Mouse (Mus musculus) lung, embryonic 14.5 days (tissue): ENCODE results near the gene Taar7d. TPM values are rescaled to one million over a fixed set of nuclear protein-coding genes. Genes with fewer than 3 reads are reported as not detected.

Experiments
- ATAC-seq: fragments of 200-750 bp; cut with Nextera tagmentation; 2 replicates; pipeline ENCODE4 v1.8.0; 2017; ENCODE audit warnings: mild to moderate bottlenecking, moderate TSS enrichment, moderate library complexity; ENCODE audit not compliant: insufficient read depth
- DNase-seq: peaks from one replicate; pipeline ENCODE4 v3.0.0-alpha.2; 2015
- H3K27ac ChIP-seq: fragments of 300-500 bp; sonication (generic); 2 replicates; pipeline ENCODE4 v1.5.1; 2014; ENCODE audit warnings: low read depth, mild to moderate bottlenecking, moderate library complexity
- H3K27me3 ChIP-seq: fragments of 300-500 bp; sonication (generic); 2 replicates; pipeline ENCODE4 v1.6.1; 2014; ENCODE audit warnings: low read length, control low read depth; ENCODE audit not compliant: insufficient read depth
- H3K36me3 ChIP-seq: fragments of 300-500 bp; sonication (generic); 2 replicates; pipeline ENCODE4 v1.6.1; 2014; ENCODE audit warnings: control low read depth; ENCODE audit not compliant: insufficient read depth
- H3K4me1 ChIP-seq: fragments of 300-500 bp; sonication (generic); 2 replicates; pipeline ENCODE4 v1.6.1; 2014; ENCODE audit warnings: antibody characterized with exemption, control low read depth; ENCODE audit not compliant: insufficient read depth
- H3K4me2 ChIP-seq: fragments of 300-500 bp; sonication (generic); 2 replicates; pipeline ENCODE4 v1.6.1; 2014; ENCODE audit warnings: mild to moderate bottlenecking
- H3K4me3 ChIP-seq: fragments of 300-500 bp; sonication (generic); 2 replicates; pipeline ENCODE4 v1.5.1; 2014; ENCODE audit warnings: low read depth, low read length
- H3K9ac ChIP-seq: fragments of 300-500 bp; sonication (generic); 2 replicates; pipeline ENCODE4 v1.6.1; 2014
- H3K9me3 ChIP-seq: fragments of 300-500 bp; sonication (generic); 2 replicates; pipeline ENCODE4 v1.6.1; 2016; ENCODE audit warnings: low read depth, low read length, control low read depth
- CTCF ChIP-seq: IDR thresholded peaks from 2 replicates; pipeline ENCODE4 v1.5.1; 2016; ENCODE audit warnings: antibody characterized with exemption, low read depth
- WGBS: fragments of 180-500 bp; shearing (Covaris S2); extraction: QIAGEN DNeasy Blood & Tissue Kit; methylation state at CpG from one replicate; pipeline ENCODE4 v1.1.7; 2014; 5-methylcytosine and 5-hydroxymethylcytosine counted together
- polyA plus RNA-seq: library from polyadenylated mRNA; unstranded; fragments of >200 nt; fragmentation: Nextera tagmentation; extraction: Ambion mirVana; gene quantifications from 2 replicates; pipeline ENCODE4 v1.2.1, GENCODE M21; 2014

The Taar7d gene
- polyA plus RNA-seq, 1 experiment from 2014 or later, result not detected

DNA sequence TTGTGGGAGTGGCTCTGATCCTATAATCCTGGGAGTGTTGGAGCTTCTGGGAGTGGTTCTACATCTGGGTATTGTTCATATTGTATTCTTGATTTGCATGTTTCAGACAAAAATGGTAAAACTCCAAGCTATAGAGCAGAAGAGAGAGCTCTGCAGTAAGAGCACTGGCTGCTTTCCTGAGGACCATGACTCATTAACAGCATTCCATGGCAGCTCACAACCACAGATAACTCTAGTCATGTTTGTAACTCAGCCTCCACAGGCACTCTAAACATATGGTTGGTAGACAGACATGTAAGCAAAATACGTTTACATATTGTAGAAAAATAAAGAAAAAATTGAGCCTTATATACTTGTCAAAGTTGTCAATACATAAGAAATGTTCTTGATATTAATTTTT is 20.6 kb upstream of the Taar7d start:
- ATAC-seq (no peak), DNase-seq (no peak)
- no peak overlapping the region for H3K4me2 ChIP-seq
- H3K4me1 ChIP-seq, result no peaks in the 10 kb centered on the region
- WGBS, result 64% methylated on average over 1 of the region's 1 CpGs
- no peak overlapping the region for H3K27ac ChIP-seq
- no peaks in the 10 kb centered on the region for H3K36me3 ChIP-seq
- no peak for TF ChIP-seq CTCF
- H3K4me3 ChIP-seq, result no peak overlapping the region
- H3K9ac ChIP-seq, result no peak overlapping the region
- H3K9me3 ChIP-seq, result no peaks in the 10 kb centered on the region
- no peaks in the 10 kb centered on the region for H3K27me3 ChIP-seq

- Histone ChIP-seq H3K9ac (no peak overlapping the region), H3K4me2 (no peak overlapping the region), H3K27me3 (no peaks in the 10 kb centered on the region), H3K4me3 (no peak overlapping the region), H3K9me3 (no peaks in the 10 kb centered on the region), H3K4me1 (no peaks in the 10 kb centered on the region), H3K36me3 (no peaks in the 10 kb centered on the region), H3K27ac (no peak overlapping the region)
- DNase-seq, result no peak
- 24% methylated on average over 2 of the region's 2 CpGs for WGBS
- TF ChIP-seq CTCF, result no peak
- ATAC-seq, result no peak
Observed at GRCm38 (mm10) chr10:24007034-24007433, 20.0 kb upstream of the Taar7d start.

DNA sequence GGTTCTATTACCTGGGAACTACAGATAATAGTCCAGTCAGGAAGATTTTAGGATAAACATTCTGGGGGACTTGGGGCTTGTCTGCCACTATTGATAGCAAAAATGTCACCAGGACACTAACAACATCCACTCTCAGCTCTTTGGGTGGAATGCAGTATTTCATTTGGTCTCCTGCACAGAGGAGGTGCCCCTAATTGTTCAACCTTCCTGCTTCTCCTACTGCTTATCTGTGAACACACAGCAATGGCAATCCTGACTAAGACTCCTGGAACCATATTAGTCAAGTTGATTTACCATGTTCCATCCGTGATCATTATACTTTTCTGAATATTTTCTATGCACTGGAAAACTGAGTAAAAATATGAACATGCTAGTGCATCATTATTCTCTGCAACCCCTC is 18.9 kb upstream of the Taar7d start:
- TF ChIP-seq CTCF, result no peak
- Histone ChIP-seq H3K27ac (no peak overlapping the region), H3K9me3 (no peaks in the 10 kb centered on the region), H3K4me2 (no peak overlapping the region), H3K27me3 (no peaks in the 10 kb centered on the region), H3K9ac (no peak overlapping the region), H3K36me3 (no peaks in the 10 kb centered on the region), H3K4me3 (no peak overlapping the region), H3K4me1 (no peaks in the 10 kb centered on the region)
- WGBS, result 91% methylated on average over 1 of the region's 1 CpGs
- no peak for ATAC-seq
- DNase-seq, result no peak

GRCm38 (mm10) chr10:24031347-24031746 is 4.3 kb downstream of the Taar7d start:
- Histone ChIP-seq H3K9ac (no peak overlapping the region), H3K4me1 (no peaks in the 10 kb centered on the region), H3K4me2 (no peak overlapping the region), H3K27ac (no peak overlapping the region), H3K9me3 (no peaks in the 10 kb centered on the region), H3K4me3 (no peak overlapping the region), H3K27me3 (no peaks in the 10 kb centered on the region), H3K36me3 (no peaks in the 10 kb centered on the region)
- ATAC-seq, result no peak
- DNase-seq, result no peak
- no peak for TF ChIP-seq CTCF

DNA sequence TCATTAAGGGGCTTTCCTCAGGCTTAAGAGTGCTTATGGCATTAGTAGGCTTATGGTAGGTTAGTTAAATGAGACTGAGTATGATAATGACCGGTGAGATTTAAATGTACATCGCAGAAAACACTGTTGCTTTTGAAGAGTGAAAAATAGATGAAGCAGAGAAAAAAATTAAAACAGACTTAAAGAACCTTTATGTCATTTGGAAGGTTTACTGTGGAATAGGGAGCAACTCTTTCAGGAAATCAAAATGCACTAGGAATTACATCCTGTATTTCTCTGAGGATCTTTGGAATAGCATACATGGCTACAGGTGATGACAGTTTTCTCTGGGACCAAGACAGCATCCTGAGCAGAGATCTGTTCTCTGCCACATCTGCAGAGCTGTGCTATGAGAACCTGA is 10.3 kb downstream of the Taar7d start, which contains the start of gene Taar7e:
Taar7e (plus strand) TSS at position 301 of the 400 bp plus-strand sequence.
- Histone ChIP-seq H3K4me2 (no peak within 1 kb of the TSS), H3K27ac (no peak within 1 kb of the TSS), H3K4me1 (no peaks in the 10 kb centered on the region), H3K4me3 (no peak within 1 kb of the TSS), H3K36me3 (no peaks in the 10 kb centered on the region), H3K27me3 (no peaks in the 10 kb centered on the region), H3K9ac (no peak within 1 kb of the TSS), H3K9me3 (no peaks in the 10 kb centered on the region)
- ATAC-seq, result no peak
- WGBS, result 91% methylated on average over 2 of the region's 2 CpGs
- no peak for TF ChIP-seq CTCF
- DNase-seq, result no peak

DNA sequence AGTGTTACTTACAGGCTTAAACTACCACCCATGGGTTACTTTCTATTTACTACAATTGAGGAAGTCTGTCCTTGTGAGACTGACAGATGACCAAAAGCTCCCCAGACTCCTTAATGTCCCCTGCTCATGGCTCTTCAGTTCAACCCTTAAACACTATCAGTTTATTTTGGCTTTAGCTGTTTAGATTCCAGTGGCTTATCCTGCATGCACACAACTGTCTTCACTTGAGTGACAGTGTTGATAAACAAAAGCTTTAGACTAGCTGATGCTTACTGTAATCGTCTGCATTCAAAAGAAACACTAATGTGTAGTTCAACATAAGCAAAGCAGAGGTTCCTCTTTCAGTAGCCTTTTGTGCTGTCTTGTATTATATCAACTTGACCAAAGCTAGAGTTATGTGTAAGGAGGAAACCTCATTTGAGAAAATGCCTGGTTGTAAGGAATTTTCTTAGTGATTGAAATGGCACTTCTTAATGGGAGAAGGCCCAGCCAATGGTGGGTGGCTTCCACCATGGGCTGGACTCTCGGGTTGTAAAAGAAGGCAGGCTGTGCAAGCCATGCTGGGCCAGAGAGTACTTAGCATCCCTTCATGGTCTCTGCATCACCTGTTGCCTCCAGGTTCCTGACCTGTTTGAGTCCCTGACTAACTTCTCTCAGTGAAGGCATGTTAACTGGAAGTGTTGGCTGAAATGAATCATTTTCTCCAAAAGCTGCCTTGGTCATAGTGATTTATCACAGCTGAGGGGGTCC is 13.3 kb downstream of the Taar7d start:
- no peak for TF ChIP-seq CTCF
- Histone ChIP-seq H3K27me3 (no peaks in the 10 kb centered on the region), H3K4me2 (no peak overlapping the region), H3K9me3 (no peaks in the 10 kb centered on the region), H3K9ac (no peak overlapping the region), H3K4me3 (no peak overlapping the region), H3K27ac (no peak overlapping the region), H3K4me1 (no peaks in the 10 kb centered on the region), H3K36me3 (no peaks in the 10 kb centered on the region)
- peak; percentile 15 for DNase-seq
- ATAC-seq, result no peak
- 28% methylated on average over 2 of the region's 2 CpGs for WGBS

DNA sequence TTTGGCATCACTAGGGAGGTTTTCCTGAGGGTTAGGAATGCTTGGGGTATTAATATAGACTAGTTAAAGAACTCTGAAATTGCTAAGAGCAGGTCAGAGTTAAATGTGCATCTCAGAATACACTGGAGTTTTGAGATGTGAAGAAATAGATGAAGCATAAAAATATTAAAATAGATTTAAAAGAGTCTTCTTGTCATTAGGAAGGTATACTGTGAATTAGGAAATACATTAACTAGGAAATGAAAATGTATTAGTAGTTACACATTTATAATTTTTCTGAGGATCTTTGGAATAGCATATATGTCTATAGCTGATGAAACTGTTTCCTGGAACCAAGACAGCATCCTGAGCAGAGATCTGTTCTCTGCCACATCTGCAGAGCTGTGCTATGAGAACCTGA is 22.2 kb downstream of the Taar7d start, which contains the start of gene Taar7f:
Taar7f (plus strand) TSS at position 301 of the 400 bp plus-strand sequence.
- H3K4me2 ChIP-seq, result no peak within 1 kb of the TSS
- no peak within 1 kb of the TSS for H3K9ac ChIP-seq
- no peaks in the 10 kb centered on the region for H3K27me3 ChIP-seq
- no peaks in the 10 kb centered on the region for H3K4me1 ChIP-seq
- DNase-seq (no peak), ATAC-seq (no peak)
- no peaks in the 10 kb centered on the region for H3K36me3 ChIP-seq
- no peak within 1 kb of the TSS for H3K27ac ChIP-seq
- H3K9me3 ChIP-seq, result no peaks in the 10 kb centered on the region
- TF ChIP-seq CTCF, result no peak
- no peak within 1 kb of the TSS for H3K4me3 ChIP-seq
